Mouse (Mus musculus): ENCODE results near the gene Hist1h4k. TPM values are rescaled to one million over a fixed set of nuclear protein-coding genes. Genes with fewer than 3 reads are reported as not detected.
"Not testable (repeated sequence)": the region's sequence is repeated elsewhere in the genome, so short reads cannot be mapped to it uniquely, and the experiment has no call there.

Gene Hist1h4k
- polyA plus RNA-seq, 1 experiment from 2014 or later = 0.84 TPM

GRCm38 (mm10) chr13:21722993-21723836 is 27.1 kb downstream of the Hist1h4k start:
- Histone ChIP-seq H3K9ac (replicated peaks; ENCODE audit: low read depth) (no peak overlapping the region), H3K4me2 (replicated peaks; ENCODE audit: low read depth, low read length) (no peak overlapping the region), H3K36me3 (ENCODE audit: insufficient read depth, low read length) (no peaks in the 10 kb centered on the region), H3K4me3 (ENCODE audit: low read depth, low read length) (no peak overlapping the region), H3K27ac (ENCODE audit: low read length) (no peak overlapping the region), H3K4me1 (ENCODE audit: insufficient read depth, low read depth, low read length) (peaks cover 2% of the 10 kb centered on the region; the same call in 1 of the 2 replicates), H3K9me3 (ENCODE audit: low read length) (no peaks in the 10 kb centered on the region), H3K27me3 (replicated peaks; ENCODE audit: insufficient read depth, low read length) (no peaks in the 10 kb centered on the region)
- no peak for TF ChIP-seq CTCF (IDR thresholded peaks at IDR 0.05)
- no peak for TF ChIP-seq EP300 (IDR thresholded peaks at IDR 0.05)
- ATAC-seq (no peak), DNase-seq (ENCODE audit: low spot score) (no peak)
- WGBS = 31% methylated on average over 5 of the region's 5 CpGs

- ATAC-seq (peak; percentile 36), DNase-seq (ENCODE audit: low spot score) (peak; percentile 57)
- no peak overlapping the region for H3K9ac ChIP-seq (replicated peaks; ENCODE audit: low read depth)
- no peak for TF ChIP-seq CTCF (IDR thresholded peaks at IDR 0.05)
- no peak for TF ChIP-seq EP300 (IDR thresholded peaks at IDR 0.05)
- no peaks in the 10 kb centered on the region for H3K9me3 ChIP-seq (ENCODE audit: low read length)
- no peaks in the 10 kb centered on the region for H3K27me3 ChIP-seq (replicated peaks; ENCODE audit: insufficient read depth, low read length)
- H3K4me3 ChIP-seq (ENCODE audit: low read depth, low read length) = peak overlapping the region; percentile 29; the same call in 1 of the 2 replicates
- WGBS = 4% methylated on average over 7 of the region's 11 CpGs
- no peak overlapping the region for H3K27ac ChIP-seq (ENCODE audit: low read length)
- H3K4me1 ChIP-seq (ENCODE audit: insufficient read depth, low read depth, low read length) = peaks cover 5% of the 10 kb centered on the region; the same call in 1 of the 2 replicates
- H3K4me2 ChIP-seq (replicated peaks; ENCODE audit: low read depth, low read length) = peak overlapping the region; percentile 58
- H3K36me3 ChIP-seq (ENCODE audit: insufficient read depth, low read length) = no peaks in the 10 kb centered on the region
These were observed 27.9 kb downstream of the Hist1h4k start for GRCm38 (mm10) chr13:21722373-21722925.

- WGBS = under 1% methylated on average over 25 of the region's 37 CpGs
- 0 out of 2 replicates have a peak within 1 kb of the TSS, but pooled peaks have one; percentile 32 for H3K27ac ChIP-seq (ENCODE audit: low read length)
- ATAC-seq = peak; percentile 97
These were observed 28.4 kb downstream of the Hist1h4k start, which contains the start of gene Hist1h2bm for GRCm38 (mm10) chr13:21721757-21722372. Hist1h2bm (plus strand) TSS chr13:21722044.

GRCm38 (mm10) chr13:21721107-21721756 is 29.1 kb downstream of the Hist1h4k start:
- H3K27ac ChIP-seq (ENCODE audit: low read length); H3K27me3 ChIP-seq (replicated peaks; ENCODE audit: insufficient read depth, low read length); H3K9me3 ChIP-seq (ENCODE audit: low read length); H3K36me3 ChIP-seq (ENCODE audit: insufficient read depth, low read length); H3K9ac ChIP-seq (replicated peaks; ENCODE audit: low read depth); H3K4me1 ChIP-seq (ENCODE audit: insufficient read depth, low read depth, low read length): not testable (repeated sequence)
- DNase-seq (ENCODE audit: low spot score) (peak; percentile 29), ATAC-seq (peak; percentile 27)
- Histone ChIP-seq H3K4me3 (ENCODE audit: low read depth, low read length) (peak overlapping the region; percentile 29; the same call in 1 of the 2 replicates), H3K4me2 (replicated peaks; ENCODE audit: low read depth, low read length) (peak overlapping the region; percentile 58)
- WGBS = under 1% methylated on average over 19 of the region's 44 CpGs

More at GRCm38 (mm10) chr13:21721757-21722372, 28.4 kb downstream of the Hist1h4k start, which contains the start of gene Hist1h2bm:
- Histone ChIP-seq H3K4me2 (replicated peaks; ENCODE audit: low read depth, low read length) (peak within 1 kb of the TSS; percentile 58), H3K4me3 (ENCODE audit: low read depth, low read length) (peak within 1 kb of the TSS; percentile 29)
- H3K36me3 ChIP-seq (ENCODE audit: insufficient read depth, low read length); H3K27me3 ChIP-seq (replicated peaks; ENCODE audit: insufficient read depth, low read length); H3K4me1 ChIP-seq (ENCODE audit: insufficient read depth, low read depth, low read length); H3K9ac ChIP-seq (replicated peaks; ENCODE audit: low read depth); H3K9me3 ChIP-seq (ENCODE audit: low read length): not testable (repeated sequence)
- DNase-seq (ENCODE audit: low spot score) = peak; percentile 99

GRCm38 (mm10) chr13:21718381-21719080 is 31.8 kb downstream of the Hist1h4k start:
- no peaks in the 10 kb centered on the region for H3K9me3 ChIP-seq (ENCODE audit: low read length)
- peaks cover 17% of the 10 kb centered on the region; the same call in 1 of the 2 replicates for H3K4me1 ChIP-seq (ENCODE audit: insufficient read depth, low read depth, low read length)
- no peaks in the 10 kb centered on the region for H3K27me3 ChIP-seq (replicated peaks; ENCODE audit: insufficient read depth, low read length)
- H3K4me2 ChIP-seq (replicated peaks; ENCODE audit: low read depth, low read length) = peak overlapping the region; percentile 67; the same call in 1 of the 2 replicates
- H3K27ac ChIP-seq (ENCODE audit: low read length) = no peak overlapping the region
- DNase-seq (ENCODE audit: low spot score) (no peak), ATAC-seq (no peak)
- no peaks in the 10 kb centered on the region for H3K36me3 ChIP-seq (ENCODE audit: insufficient read depth, low read length)
- H3K9ac ChIP-seq (replicated peaks; ENCODE audit: low read depth) = no peak overlapping the region
- TF ChIP-seq EP300 (IDR thresholded peaks at IDR 0.05) (no peak), CTCF (IDR thresholded peaks at IDR 0.05) (no peak)
- 52% methylated on average over 4 of the region's 4 CpGs for WGBS
- peak overlapping the region; percentile 26; the same call in 1 of the 2 replicates for H3K4me3 ChIP-seq (ENCODE audit: low read depth, low read length)

GRCm38 (mm10) chr13:21717397-21718357 is 32.6 kb downstream of the Hist1h4k start, which contains the start of gene Hist1h3h:
Hist1h3h (plus strand) TSS chr13:21717659.
- WGBS = under 1% methylated on average over 25 of the region's 56 CpGs
- H3K27ac ChIP-seq (ENCODE audit: low read length) = peak within 1 kb of the TSS; percentile 79
- not testable (repeated sequence) for H3K27me3 ChIP-seq (replicated peaks; ENCODE audit: insufficient read depth, low read length); H3K9me3 ChIP-seq (ENCODE audit: low read length); H3K36me3 ChIP-seq (ENCODE audit: insufficient read depth, low read length)
- ATAC-seq = peak; percentile 38
- peak within 1 kb of the TSS; percentile 67 for H3K4me2 ChIP-seq (replicated peaks; ENCODE audit: low read depth, low read length)
- DNase-seq (ENCODE audit: low spot score) = peak; percentile 93
- peak within 1 kb of the TSS; percentile 35 for H3K4me3 ChIP-seq (ENCODE audit: low read depth, low read length)
- H3K9ac ChIP-seq (replicated peaks; ENCODE audit: low read depth) = peak within 1 kb of the TSS; percentile 39
- H3K4me1 ChIP-seq (ENCODE audit: insufficient read depth, low read depth, low read length) = peaks cover 17% of the 10 kb centered on the region; the same call in 1 of the 2 replicates

- H3K4me3 ChIP-seq (ENCODE audit: low read depth, low read length) = peak overlapping the region; percentile 35
- not testable (repeated sequence) for H3K27me3 ChIP-seq (replicated peaks; ENCODE audit: insufficient read depth, low read length); H3K36me3 ChIP-seq (ENCODE audit: insufficient read depth, low read length); H3K9me3 ChIP-seq (ENCODE audit: low read length)
- WGBS = 0% methylated on average over 9 of the region's 38 CpGs
- peak overlapping the region; percentile 79 for H3K27ac ChIP-seq (ENCODE audit: low read length)
- peak overlapping the region; percentile 67 for H3K4me2 ChIP-seq (replicated peaks; ENCODE audit: low read depth, low read length)
- peaks cover 17% of the 10 kb centered on the region; the same call in 1 of the 2 replicates for H3K4me1 ChIP-seq (ENCODE audit: insufficient read depth, low read depth, low read length)
- peak; percentile 58 for DNase-seq (ENCODE audit: low spot score)
- ATAC-seq = peak; percentile 30
- H3K9ac ChIP-seq (replicated peaks; ENCODE audit: low read depth) = peak overlapping the region; percentile 39
These were observed 33.5 kb downstream of the Hist1h4k start for GRCm38 (mm10) chr13:21716540-21717391.
